Comparison of ENCODE assay signal across 17 mouse cellular contexts in the genomic region with DNA sequence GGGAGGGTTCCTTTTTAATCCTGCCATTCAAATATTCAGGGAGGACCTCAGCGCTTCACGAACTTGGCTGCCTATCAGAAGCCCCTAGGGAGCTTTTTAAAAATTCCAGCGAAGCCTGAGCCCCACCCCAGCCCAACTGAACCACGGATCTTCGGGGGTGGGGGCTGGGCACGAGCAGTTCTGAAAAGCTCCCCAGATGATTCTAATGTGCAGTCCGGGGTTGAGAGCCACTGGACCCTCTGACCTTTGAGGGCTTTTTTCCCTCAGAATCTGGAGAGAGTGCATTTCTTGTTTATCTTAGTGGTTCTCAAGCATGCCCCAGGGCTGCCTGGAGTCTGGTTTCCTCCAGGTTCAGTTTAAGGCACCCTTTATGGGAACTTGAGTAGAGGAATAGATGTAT. TPM values are rescaled to one million over a fixed set of nuclear protein-coding genes. Genes with fewer than 3 reads are reported as not detected.
DNase-seq lines count a peak whose midpoint lies in the region; ATAC-seq and TF ChIP-seq lines count a peak whose summit lies in the region.
"Had no signal": no experiment of that assay in that cellular context is flagged by ENCODE, and none has a peak within 500 bp of the region (broad histone marks: within the 10 kb centered on the region; RNA-seq: fewer than 3 reads in every experiment).

No protein-coding gene starts in this region.

- no peaks in the 10 kb centered on the region for H3K27me3 ChIP-seq in forebrain, embryonic 14.5 days (replicated peaks; ENCODE audit: control insufficient read depth, insufficient read depth, low read length)
- no peaks in the 10 kb centered on the region for H3K27me3 ChIP-seq in forebrain, embryonic 11.5 days (ENCODE audit: control insufficient read depth, insufficient read depth, low read length)
- no peaks in the 10 kb centered on the region for H3K27me3 ChIP-seq in lung, embryonic 14.5 days (ENCODE audit: insufficient read depth, low read length)
- no peaks in the 10 kb centered on the region for H3K27me3 ChIP-seq in embryonic facial prominence, embryonic 11.5 days (ENCODE audit: control insufficient read depth, insufficient read depth, low read length)
- no peaks in the 10 kb centered on the region for H3K27me3 ChIP-seq in limb, embryonic 14.5 days (ENCODE audit: control insufficient read depth, insufficient read depth, low read length)
- H3K27me3 ChIP-seq: forebrain, embryonic 15.5 days had no signal

- 11% methylated on average over 7 of the region's 7 CpGs for WGBS in forebrain, embryonic 14.5 days
- 34% methylated on average over 7 of the region's 7 CpGs for WGBS in forebrain, embryonic 11.5 days
- WGBS in lung, embryonic 14.5 days, result 8% methylated on average over 7 of the region's 7 CpGs
- WGBS in embryonic facial prominence, embryonic 11.5 days, result 6% methylated on average over 7 of the region's 7 CpGs
- 14% methylated on average over 7 of the region's 7 CpGs for WGBS in limb, embryonic 14.5 days

- TF ChIP-seq CTCF in lung, embryonic 14.5 days (IDR thresholded peaks at IDR 0.05; ENCODE audit: low read depth), result no peak

- peak; percentile 11 for DNase-seq in forebrain, embryonic 14.5 days (ENCODE audit: low spot score)
- DNase-seq in forebrain, embryonic 11.5 days (ENCODE audit: low spot score), result no peak
- no peak for DNase-seq in lung, embryonic 14.5 days
- DNase-seq in lung, adult 18-20 months, result no peak
- DNase-seq in embryonic facial prominence, embryonic 11.5 days (ENCODE audit: low spot score), result peak; percentile 64
- DNase-seq in limb, embryonic 14.5 days (ENCODE audit: low spot score), result peak; percentile 41
- no peak for DNase-seq in layer of hippocampus, adult 18-20 months (ENCODE audit: low spot score in 2 of 2)
- DNase-seq in layer of hippocampus, postnatal 25 days (ENCODE audit: extremely low spot score in 1 of 2, low spot score in 1 of 2), result no peak
- DNase-seq: cerebellum, postnatal 36 days; retina, postnatal 1 day; thymus, postnatal 25 days had no signal

- no peaks in the 10 kb centered on the region for H3K9me3 ChIP-seq in forebrain, embryonic 14.5 days (replicated peaks; ENCODE audit: control insufficient read depth, low read length)
- no peaks in the 10 kb centered on the region for H3K9me3 ChIP-seq in forebrain, embryonic 11.5 days (ENCODE audit: control insufficient read depth, low read length)
- H3K9me3 ChIP-seq in lung, embryonic 14.5 days (ENCODE audit: low read depth, low read length), result no peaks in the 10 kb centered on the region
- H3K9me3 ChIP-seq in embryonic facial prominence, embryonic 11.5 days (replicated peaks; ENCODE audit: control insufficient read depth, low read length), result no peaks in the 10 kb centered on the region
- H3K9me3 ChIP-seq in limb, embryonic 14.5 days (ENCODE audit: control insufficient read depth, low read length), result no peaks in the 10 kb centered on the region
- H3K9me3 ChIP-seq: forebrain, embryonic 15.5 days had no signal

- no peak overlapping the region for H3K27ac ChIP-seq in forebrain, embryonic 14.5 days (ENCODE audit: low read depth, low read length)
- no peak overlapping the region for H3K27ac ChIP-seq in forebrain, embryonic 11.5 days (ENCODE audit: low read depth, low read length)
- H3K27ac ChIP-seq in lung, embryonic 14.5 days (ENCODE audit: low read depth), result no peak overlapping the region
- H3K27ac ChIP-seq in embryonic facial prominence, embryonic 11.5 days (replicated peaks; ENCODE audit: low read depth, low read length), result no peak overlapping the region
- no peak overlapping the region; the same call in 1 of the 2 replicates for H3K27ac ChIP-seq in limb, embryonic 14.5 days (replicated peaks; ENCODE audit: low read depth, low read length)
- H3K27ac ChIP-seq: forebrain, embryonic 15.5 days; heart, adult 2 months; liver, embryonic 14.5 days had no signal

- no peak overlapping the region for H3K4me3 ChIP-seq in forebrain, embryonic 14.5 days (ENCODE audit: low read depth, low read length)
- H3K4me3 ChIP-seq in forebrain, embryonic 11.5 days (ENCODE audit: low read depth, low read length), result no peak overlapping the region
- no peak overlapping the region for H3K4me3 ChIP-seq in lung, embryonic 14.5 days (ENCODE audit: low read depth, low read length)
- H3K4me3 ChIP-seq in embryonic facial prominence, embryonic 11.5 days (ENCODE audit: low read depth, low read length), result no peak overlapping the region
- H3K4me3 ChIP-seq in limb, embryonic 14.5 days (replicated peaks; ENCODE audit: low read length), result no peak overlapping the region
- H3K4me3 ChIP-seq: forebrain, embryonic 15.5 days; heart, adult 2 months had no signal

- peaks cover 5% of the 10 kb centered on the region for H3K4me1 ChIP-seq in forebrain, embryonic 14.5 days (ENCODE audit: control insufficient read depth, insufficient read depth, low read length)
- H3K4me1 ChIP-seq in forebrain, embryonic 11.5 days (replicated peaks; ENCODE audit: control insufficient read depth, insufficient read depth, low read length), result peaks cover 10% of the 10 kb centered on the region; the same call in 1 of the 2 replicates
- H3K4me1 ChIP-seq in lung, embryonic 14.5 days (ENCODE audit: insufficient read depth), result peaks cover 15% of the 10 kb centered on the region
- peaks cover 8% of the 10 kb centered on the region for H3K4me1 ChIP-seq in embryonic facial prominence, embryonic 11.5 days (ENCODE audit: control insufficient read depth, insufficient read depth, low read length)
- H3K4me1 ChIP-seq in limb, embryonic 14.5 days (ENCODE audit: control insufficient read depth, insufficient read depth, low read length), result peaks cover 34% of the 10 kb centered on the region

- ATAC-seq in forebrain, embryonic 14.5 days, result no peak; the same call in 1 of the 2 replicates
- ATAC-seq in forebrain, embryonic 11.5 days (replicated peaks; ENCODE audit: low FRiP score), result no peak
- peak; percentile 38; the same call in 1 of the 2 replicates for ATAC-seq in lung, embryonic 14.5 days (ENCODE audit: insufficient read depth)
- ATAC-seq in embryonic facial prominence, embryonic 11.5 days (replicated peaks; ENCODE audit: insufficient number of reproducible peaks, low FRiP score, low TSS enrichment, low read depth), result 0 out of 2 replicates have a peak, but pooled peaks have one; percentile 19
- ATAC-seq in limb, embryonic 14.5 days (ENCODE audit: low FRiP score, low read depth), result peak; percentile 48; the same call in 1 of the 2 replicates
- ATAC-seq: forebrain, embryonic 15.5 days; intestine, postnatal 0 days had no signal

- H3K9ac ChIP-seq in forebrain, embryonic 14.5 days (ENCODE audit: low read length), result no peak overlapping the region
- no peak overlapping the region for H3K9ac ChIP-seq in forebrain, embryonic 11.5 days (ENCODE audit: low read length)
- H3K9ac ChIP-seq in lung, embryonic 14.5 days, result no peak overlapping the region
- H3K9ac ChIP-seq in embryonic facial prominence, embryonic 11.5 days (replicated peaks; ENCODE audit: low read length), result no peak overlapping the region
- no peak overlapping the region for H3K9ac ChIP-seq in limb, embryonic 14.5 days (ENCODE audit: low read depth, low read length, severe bottlenecking)
- H3K9ac ChIP-seq: forebrain, embryonic 15.5 days; liver, embryonic 14.5 days had no signal

- TF ChIP-seq POLR2A in limb, embryonic 14.5 days (IDR thresholded peaks at IDR 0.05; ENCODE audit: borderline replicate concordance, extremely low read depth, insufficient read depth, insufficient read length), result no peak

- H3K36me3 ChIP-seq in forebrain, embryonic 14.5 days (ENCODE audit: control insufficient read depth, insufficient read depth, low read length), result no peaks in the 10 kb centered on the region
- H3K36me3 ChIP-seq in forebrain, embryonic 11.5 days (ENCODE audit: control insufficient read depth, insufficient read depth, low read length), result no peaks in the 10 kb centered on the region; the same call in 1 of the 2 replicates
- H3K36me3 ChIP-seq in lung, embryonic 14.5 days (ENCODE audit: insufficient read depth), result no peaks in the 10 kb centered on the region
- no peaks in the 10 kb centered on the region; the same call in 1 of the 2 replicates for H3K36me3 ChIP-seq in embryonic facial prominence, embryonic 11.5 days (replicated peaks; ENCODE audit: control insufficient read depth, insufficient read depth, low read depth, low read length)
- peaks cover 14% of the 10 kb centered on the region for H3K36me3 ChIP-seq in limb, embryonic 14.5 days (ENCODE audit: control insufficient read depth, insufficient read depth, low read length)
- H3K36me3 ChIP-seq: forebrain, embryonic 15.5 days had no signal

- no peak overlapping the region for H3K4me2 ChIP-seq in forebrain, embryonic 14.5 days (ENCODE audit: low read length)
- no peak overlapping the region for H3K4me2 ChIP-seq in forebrain, embryonic 11.5 days (ENCODE audit: low read depth, low read length, severe bottlenecking)
- H3K4me2 ChIP-seq in lung, embryonic 14.5 days, result no peak overlapping the region
- no peak overlapping the region; the same call in 1 of the 2 replicates for H3K4me2 ChIP-seq in embryonic facial prominence, embryonic 11.5 days (ENCODE audit: low read depth, low read length)
- no peak overlapping the region for H3K4me2 ChIP-seq in limb, embryonic 14.5 days (replicated peaks; ENCODE audit: low read depth, low read length, severe bottlenecking)
- H3K4me2 ChIP-seq: forebrain, embryonic 15.5 days; midbrain, embryonic 11.5 days had no signal

RNA-seq across cellular contexts. Expression of a gene that starts 27.4 kb away (rescaled TPM):
- polyA plus RNA-seq in forebrain, embryonic 14.5 days (2014; fragmentation: Nextera tagmentation; extraction: Ambion mirVana), result 6.8 and 6.9 TPM in 2 replicates
- 31.2 and 33.3 TPM in 2 replicates for polyA plus RNA-seq in forebrain, embryonic 11.5 days (2014; fragmentation: Nextera tagmentation; extraction: Ambion mirVana)
- 38.3 and 41.1 TPM in 2 replicates for polyA plus RNA-seq in lung, embryonic 14.5 days (2014; fragmentation: Nextera tagmentation; extraction: Ambion mirVana)
- polyA plus RNA-seq in embryonic facial prominence, embryonic 11.5 days (2014; fragmentation: Nextera tagmentation; extraction: Ambion mirVana), result 23.6 and 28.6 TPM in 2 replicates
- 78.1 and 103 TPM in 2 replicates for polyA plus RNA-seq in limb, embryonic 14.5 days (2012; rRNA removed)
- 47.9 and 54.9 TPM in 2 replicates for polyA plus RNA-seq in limb, embryonic 14.5 days (2014; fragmentation: Nextera tagmentation; extraction: Ambion mirVana)
- total RNA-seq in layer of hippocampus, adult 18-20 months (2021), result 1 to 10 TPM; 3.2 to 3.5 TPM
- 1 to 10 TPM; 3.3 to 4.6 TPM for total RNA-seq in layer of hippocampus, postnatal 25 days (2021)
- total RNA-seq: MEL had no signal

Comparison
In these comparisons a context has a peak if more than half of its experiments do, and no peak if none do; other contexts are left out.
1. DNase-seq: peak in forebrain, embryonic 14.5 days (single experiment), embryonic facial prominence, embryonic 11.5 days (single experiment) and limb, embryonic 14.5 days (single experiment); none in forebrain, embryonic 11.5 days (single experiment), lung, embryonic 14.5 days (single experiment), lung, adult 18-20 months (0 of 2), layer of hippocampus, adult 18-20 months (0 of 2) and layer of hippocampus, postnatal 25 days (0 of 2).
2. ATAC-seq: peak in lung, embryonic 14.5 days (single experiment), embryonic facial prominence, embryonic 11.5 days (single experiment) and limb, embryonic 14.5 days (single experiment); none in forebrain, embryonic 14.5 days (single experiment) and forebrain, embryonic 11.5 days (single experiment).